Mouse (Mus musculus): ENCODE results near the gene Lhpp.

DNA sequence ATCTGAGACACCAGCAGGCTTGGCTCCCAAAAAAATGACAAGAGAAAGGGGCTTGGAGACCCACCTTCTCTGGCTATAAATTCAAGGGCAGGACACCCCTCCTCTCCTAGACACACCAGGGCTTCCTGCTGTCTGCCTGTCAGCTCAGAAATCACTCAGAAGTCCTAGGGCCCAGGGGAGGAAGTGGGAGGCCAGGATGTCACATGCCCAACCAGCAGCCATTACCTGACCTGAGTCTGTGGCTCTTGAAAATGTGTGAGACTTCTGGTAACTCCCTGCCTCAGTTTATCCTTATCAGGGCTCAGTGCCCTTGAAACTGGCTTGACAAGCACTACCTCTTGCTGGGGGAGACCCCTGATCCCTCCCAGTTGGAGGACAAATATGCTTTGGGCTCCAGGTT lies 89.2 kb downstream of the Lhpp start:
- TF ChIP-seq POLR2A (IDR thresholded peaks at IDR 0.05; ENCODE audit: extremely low read depth, insufficient read depth, low read length) (no peak), CTCF (IDR thresholded peaks at IDR 0.05; ENCODE audit: extremely low read depth, insufficient read depth, low read length) (no peak)
